ENCODE assay signal across 8 mouse cellular contexts in genomic region chr8:46185361-46185760, GRCm38 (mm10). TPM values are rescaled to one million over a fixed set of nuclear protein-coding genes. Genes with fewer than 3 reads are reported as not detected.
DNase-seq lines count a peak whose midpoint lies in the region; ATAC-seq and TF ChIP-seq lines count a peak whose summit lies in the region.

No protein-coding gene starts in this region.

- no peak for TF ChIP-seq POLR2A in spleen, adult 2 months (IDR thresholded peaks at IDR 0.05; ENCODE audit: low read depth, low read length)

- H3K27me3 ChIP-seq in forebrain, embryonic 11.5 days (ENCODE audit: control insufficient read depth, insufficient read depth, low read length): no peaks in the 10 kb centered on the region
- no peaks in the 10 kb centered on the region for H3K27me3 ChIP-seq in forebrain, embryonic 12.5 days
- H3K27me3 ChIP-seq in liver, postnatal 0 days (ENCODE audit: insufficient read depth, low read length): no peaks in the 10 kb centered on the region
- no peaks in the 10 kb centered on the region for H3K27me3 ChIP-seq in spleen, adult 2 months (ENCODE audit: control insufficient read depth, insufficient read depth, low read length)

- H3K4me3 ChIP-seq in forebrain, embryonic 11.5 days (ENCODE audit: low read depth, low read length): no peak overlapping the region
- no peak overlapping the region for H3K4me3 ChIP-seq in forebrain, embryonic 12.5 days (replicated peaks)
- H3K4me3 ChIP-seq in liver, postnatal 0 days (ENCODE audit: low read depth, low read length): no peak overlapping the region
- H3K4me3 ChIP-seq in spleen, adult 2 months (ENCODE audit: extremely low read depth, insufficient read depth, insufficient read length): no peak overlapping the region

- TF ChIP-seq CTCF in liver, postnatal 0 days (IDR thresholded peaks at IDR 0.05; ENCODE audit: low read depth): peak; percentile 87
- peak; percentile 48; the same call in 1 of the 2 replicates for TF ChIP-seq CTCF in spleen, adult 2 months (IDR thresholded peaks at IDR 0.05; ENCODE audit: extremely low read depth, insufficient read depth, insufficient read length, insufficient replicate concordance)

- intact Hi-C loops in heart, postnatal 14 days (cut with DNase I): loop anchor here (2.0 to 5.0 kb wide), 3 partner anchors 51 to 122 kb away; no protein-coding TSS in a partner anchor

- peak; percentile 75 for DNase-seq in forebrain, embryonic 11.5 days (ENCODE audit: low spot score)
- peak; percentile 44 for DNase-seq in ovary, postnatal 14 days (ENCODE audit: low spot score)
- DNase-seq in ovary, postnatal 10 days (ENCODE audit: low spot score): no peak
- DNase-seq in cerebellum, adult 8-10 months: peak; percentile 66
- DNase-seq in heart, postnatal 14 days: peak; percentile 62 to 80
- DNase-seq in liver, postnatal 0 days: peak; percentile 70
- peak; percentile 27 to 48 for DNase-seq in spleen, adult 2 months (ENCODE audit: low read depth in 1 of 2, low spot score in 2 of 2)

- no peaks in the 10 kb centered on the region for H3K9me3 ChIP-seq in forebrain, embryonic 11.5 days (ENCODE audit: control insufficient read depth, low read length)
- H3K9me3 ChIP-seq in forebrain, embryonic 12.5 days: no peaks in the 10 kb centered on the region
- H3K9me3 ChIP-seq in liver, postnatal 0 days (ENCODE audit: low read length): no peaks in the 10 kb centered on the region

- 2% methylated on average over 2 of the region's 2 CpGs for WGBS in forebrain, embryonic 11.5 days
- 9% methylated on average over 2 of the region's 2 CpGs for WGBS in forebrain, embryonic 12.5 days
- WGBS in liver, postnatal 0 days (ENCODE audit: insufficient replicate concordance): 15% methylated on average over 2 of the region's 2 CpGs
- 26% methylated on average over 2 of the region's 2 CpGs for WGBS in spleen, adult 2 months

- TF ChIP-seq EP300 in liver, postnatal 0 days (IDR thresholded peaks at IDR 0.05; ENCODE audit: low read depth): no peak

- H3K9ac ChIP-seq in forebrain, embryonic 11.5 days (ENCODE audit: low read length): no peak overlapping the region
- H3K9ac ChIP-seq in forebrain, embryonic 12.5 days: no peak overlapping the region
- no peak overlapping the region for H3K9ac ChIP-seq in liver, postnatal 0 days (replicated peaks)

- H3K36me3 ChIP-seq in forebrain, embryonic 11.5 days (ENCODE audit: control insufficient read depth, insufficient read depth, low read length): no peaks in the 10 kb centered on the region
- H3K36me3 ChIP-seq in forebrain, embryonic 12.5 days (replicated peaks): no peaks in the 10 kb centered on the region
- peaks cover 13% of the 10 kb centered on the region for H3K36me3 ChIP-seq in liver, postnatal 0 days (replicated peaks; ENCODE audit: insufficient read depth, low read length)
- peaks cover 5% of the 10 kb centered on the region for H3K36me3 ChIP-seq in spleen, adult 2 months (ENCODE audit: control insufficient read depth, insufficient read depth, low read length)

- H3K4me1 ChIP-seq in forebrain, embryonic 11.5 days (replicated peaks; ENCODE audit: control insufficient read depth, insufficient read depth, low read length): no peaks in the 10 kb centered on the region
- H3K4me1 ChIP-seq in forebrain, embryonic 12.5 days: no peaks in the 10 kb centered on the region
- H3K4me1 ChIP-seq in liver, postnatal 0 days (ENCODE audit: insufficient read depth): no peaks in the 10 kb centered on the region
- no peaks in the 10 kb centered on the region for H3K4me1 ChIP-seq in spleen, adult 2 months (ENCODE audit: control insufficient read depth, insufficient read depth, insufficient read length)

- H3K4me2 ChIP-seq in forebrain, embryonic 11.5 days (ENCODE audit: low read depth, low read length, severe bottlenecking): no peak overlapping the region
- no peak overlapping the region for H3K4me2 ChIP-seq in forebrain, embryonic 12.5 days
- no peak overlapping the region for H3K4me2 ChIP-seq in liver, postnatal 0 days (ENCODE audit: low read depth, low read length)

- ATAC-seq in forebrain, embryonic 11.5 days (replicated peaks; ENCODE audit: low FRiP score): no peak
- ATAC-seq in forebrain, embryonic 12.5 days (ENCODE audit: low FRiP score): no peak
- ATAC-seq in liver, postnatal 0 days: no peak

- no peak overlapping the region for H3K27ac ChIP-seq in forebrain, embryonic 11.5 days (ENCODE audit: low read depth, low read length)
- H3K27ac ChIP-seq in forebrain, embryonic 12.5 days: no peak overlapping the region
- H3K27ac ChIP-seq in liver, postnatal 0 days (ENCODE audit: low read depth): no peak overlapping the region
- no peak overlapping the region for H3K27ac ChIP-seq in spleen, adult 2 months (ENCODE audit: insufficient read depth, low read length)

RNA-seq across cellular contexts. Expression of gene Slc25a4, which starts 25.7 kb away (rescaled TPM):
- 417 and 429 TPM in 2 replicates for polyA plus RNA-seq in forebrain, embryonic 11.5 days (2014; fragmentation: Nextera tagmentation; extraction: Ambion mirVana)
- polyA plus RNA-seq in forebrain, embryonic 12.5 days (2016; fragmentation: Nextera tagmentation; extraction: Ambion mirVana): 448 and 462 TPM in 2 replicates
- total RNA-seq in heart, postnatal 14 days (2021): 1,000 to 10,000 TPM; 4,839 to 4,843 TPM
- 448 and 459 TPM in 2 replicates for polyA plus RNA-seq in liver, postnatal 0 days (2015; fragmentation: Nextera tagmentation; extraction: Ambion mirVana)
- polyA plus RNA-seq in spleen, adult 2 months (2012; rRNA removed): 84.5 and 116 TPM in 2 replicates

RNA-seq across cellular contexts. Expression of gene Snx25, which starts 33.4 kb away (rescaled TPM):
- polyA plus RNA-seq in forebrain, embryonic 11.5 days (2014; fragmentation: Nextera tagmentation; extraction: Ambion mirVana): 4.2 and 7.5 TPM in 2 replicates
- polyA plus RNA-seq in forebrain, embryonic 12.5 days (2016; fragmentation: Nextera tagmentation; extraction: Ambion mirVana): 4.1 and 4.5 TPM in 2 replicates
- 10 to 100 TPM; 12.0 to 12.4 TPM for total RNA-seq in heart, postnatal 14 days (2021)
- polyA plus RNA-seq in liver, postnatal 0 days (2015; fragmentation: Nextera tagmentation; extraction: Ambion mirVana): 3.7 and 4.2 TPM in 2 replicates
- 4.7 and 4.9 TPM in 2 replicates for polyA plus RNA-seq in spleen, adult 2 months (2012; rRNA removed)

RNA-seq across cellular contexts. Expression of gene Cfap97, which starts 33.8 kb away (rescaled TPM):
- 15.6 and 15.9 TPM in 2 replicates for polyA plus RNA-seq in forebrain, embryonic 11.5 days (2014; fragmentation: Nextera tagmentation; extraction: Ambion mirVana)
- polyA plus RNA-seq in forebrain, embryonic 12.5 days (2016; fragmentation: Nextera tagmentation; extraction: Ambion mirVana): 22.4 and 22.9 TPM in 2 replicates
- total RNA-seq in heart, postnatal 14 days (2021): 10 to 100 TPM; 11.4 to 13.0 TPM
- 8.4 and 9.2 TPM in 2 replicates for polyA plus RNA-seq in liver, postnatal 0 days (2015; fragmentation: Nextera tagmentation; extraction: Ambion mirVana)
- polyA plus RNA-seq in spleen, adult 2 months (2012; rRNA removed): 3.0 TPM in 2 replicates
